Mouse (Mus musculus) heart, postnatal 0 days (tissue): ENCODE measurements around the gene Snph.

Experiments
- CTCF ChIP-seq: IDR thresholded peaks from 2 replicates; pipeline ENCODE4 v1.5.1; 2016; ENCODE audit warnings: antibody characterized with exemption, control low read depth, low read depth
- EP300 ChIP-seq: IDR thresholded peaks from 2 replicates; pipeline ENCODE4 v1.6.1; 2016; ENCODE audit warnings: antibody characterized with exemption, low read depth

DNA sequence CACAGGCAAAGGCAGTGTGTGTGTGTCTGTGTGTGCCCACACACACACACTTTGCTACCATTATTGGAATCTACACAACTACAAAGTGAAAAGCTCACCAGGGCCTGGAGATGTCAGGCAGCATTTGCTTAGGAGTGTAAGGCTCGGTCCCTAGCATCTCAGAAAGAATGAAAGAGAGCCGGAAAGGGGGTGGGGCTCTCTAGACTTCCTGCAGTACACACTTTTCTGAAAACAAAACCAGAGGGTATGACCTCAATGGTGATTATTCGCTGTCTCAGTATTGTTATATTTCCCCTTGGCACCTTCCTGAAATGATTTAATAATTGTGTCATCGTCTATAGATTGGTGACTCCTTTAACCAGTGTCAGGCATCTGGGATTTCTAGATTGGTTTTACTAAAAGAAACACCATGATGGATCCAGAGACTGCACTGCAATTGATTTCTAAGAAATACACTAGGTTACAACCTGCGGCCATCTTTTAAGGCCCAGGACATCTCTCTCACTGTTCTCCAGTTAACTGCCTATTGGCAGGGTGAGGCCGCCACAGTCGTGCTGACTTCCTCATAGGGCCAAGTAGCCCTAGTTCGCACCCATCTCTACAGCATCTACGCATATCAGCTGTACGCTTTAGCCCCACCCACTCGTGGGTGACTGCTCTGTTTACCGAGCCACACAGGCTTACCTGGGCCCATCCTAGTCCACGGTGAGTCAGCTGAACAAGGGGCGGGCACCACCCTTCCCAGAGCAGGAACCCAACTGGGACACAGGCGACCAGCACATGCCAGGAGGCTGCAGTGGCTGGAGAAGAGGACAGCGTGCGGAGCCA is 60.3 kb downstream of the Snph start, which contains the start of gene Sdcbp2:
- TF ChIP-seq CTCF (no peak), EP300 (no peak)
